Mouse (Mus musculus): ENCODE measurements at regions not wholly inside any gene's neighbourhood (a gene's known extent, or its start where the extent isn't known, plus 50 kb on each side); places are given as distances from the start of the nearest gene placed in this dataset.
A peak's percentile ranks its signal among the peaks of the same experiment; 100 is the strongest.

GRCm38 (mm10) chr14:25306961-25307654, 151.9 kb upstream of the Zmiz1 start:
- H3K9ac ChIP-seq (replicated peaks; ENCODE audit: low read length, poor library complexity, severe bottlenecking), result no peak overlapping the region
- no peaks in the 10 kb centered on the region for H3K36me3 ChIP-seq (ENCODE audit: insufficient read depth, low read length)
- no peak overlapping the region for H3K4me3 ChIP-seq (ENCODE audit: low read depth, low read length)
- H3K4me2 ChIP-seq (ENCODE audit: low read depth, low read length, poor library complexity, severe bottlenecking), result no peak overlapping the region
- H3K27me3 ChIP-seq (ENCODE audit: insufficient read depth, low read length), result no peaks in the 10 kb centered on the region
- 83% methylated on average over 3 of the region's 3 CpGs for WGBS
- H3K4me1 ChIP-seq (ENCODE audit: insufficient read depth, low read length), result 0 out of 2 replicates have a peak, but pooled peaks cover 14% of the 10 kb centered on the region
- DNase-seq (ENCODE audit: low spot score) (no peak), ATAC-seq (ENCODE audit: low FRiP score) (no peak)
- no peak overlapping the region for H3K27ac ChIP-seq (ENCODE audit: low read depth, low read length)
- TF ChIP-seq CTCF (IDR thresholded peaks at IDR 0.05), result no peak
- H3K9me3 ChIP-seq (ENCODE audit: low read length), result no peaks in the 10 kb centered on the region

GRCm38 (mm10) chr14:25308051-25308450, 150.9 kb upstream of the Zmiz1 start:
- 0 out of 2 replicates have a peak, but pooled peaks cover 17% of the 10 kb centered on the region for H3K4me1 ChIP-seq (ENCODE audit: insufficient read depth, low read length)
- H3K4me2 ChIP-seq (ENCODE audit: low read depth, low read length, poor library complexity, severe bottlenecking), result no peak overlapping the region
- whole genome bisulfite sequencing, result 77% methylated on average over 3 of the region's 3 CpGs
- no peak overlapping the region for H3K27ac ChIP-seq (ENCODE audit: low read depth, low read length)
- no peaks in the 10 kb centered on the region for H3K27me3 ChIP-seq (ENCODE audit: insufficient read depth, low read length)
- ATAC-seq (ENCODE audit: low FRiP score) (no peak), DNase-seq (ENCODE audit: low spot score) (no peak)
- no peaks in the 10 kb centered on the region for H3K36me3 ChIP-seq (ENCODE audit: insufficient read depth, low read length)
- no peak overlapping the region for H3K9ac ChIP-seq (replicated peaks; ENCODE audit: low read length, poor library complexity, severe bottlenecking)
- no peak for TF ChIP-seq CTCF (IDR thresholded peaks at IDR 0.05)
- H3K4me3 ChIP-seq (ENCODE audit: low read depth, low read length), result no peak overlapping the region
- H3K9me3 ChIP-seq (ENCODE audit: low read length), result no peaks in the 10 kb centered on the region

- no peak overlapping the region for H3K27ac ChIP-seq (ENCODE audit: low read depth, low read length)
- H3K36me3 ChIP-seq (ENCODE audit: insufficient read depth, low read length), result no peaks in the 10 kb centered on the region
- no peak overlapping the region for H3K9ac ChIP-seq (replicated peaks; ENCODE audit: low read length, poor library complexity, severe bottlenecking)
- H3K9me3 ChIP-seq (ENCODE audit: low read length), result no peaks in the 10 kb centered on the region
- DNase-seq (ENCODE audit: low spot score) (no peak), ATAC-seq (ENCODE audit: low FRiP score) (no peak)
- TF ChIP-seq CTCF (IDR thresholded peaks at IDR 0.05), result no peak
- no peaks in the 10 kb centered on the region for H3K27me3 ChIP-seq (ENCODE audit: insufficient read depth, low read length)
- H3K4me1 ChIP-seq (ENCODE audit: insufficient read depth, low read length), result 0 out of 2 replicates have a peak, but pooled peaks cover 5% of the 10 kb centered on the region
- 59% methylated on average over 4 of the region's 4 CpGs for WGBS
- no peak overlapping the region for H3K4me3 ChIP-seq (ENCODE audit: low read depth, low read length)
- H3K4me2 ChIP-seq (ENCODE audit: low read depth, low read length, poor library complexity, severe bottlenecking), result no peak overlapping the region
Measured at GRCm38 (mm10) chr14:25310671-25311151, 148.3 kb upstream of the Zmiz1 start.

GRCm38 (mm10) chr14:25311475-25311874, 147.5 kb upstream of the Zmiz1 start:
- Histone ChIP-seq H3K4me1 (ENCODE audit: insufficient read depth, low read length) (0 out of 2 replicates have a peak, but pooled peaks cover 5% of the 10 kb centered on the region), H3K36me3 (ENCODE audit: insufficient read depth, low read length) (no peaks in the 10 kb centered on the region), H3K27ac (ENCODE audit: low read depth, low read length) (no peak overlapping the region), H3K4me2 (ENCODE audit: low read depth, low read length, poor library complexity, severe bottlenecking) (no peak overlapping the region), H3K4me3 (ENCODE audit: low read depth, low read length) (no peak overlapping the region), H3K27me3 (ENCODE audit: insufficient read depth, low read length) (no peaks in the 10 kb centered on the region), H3K9me3 (ENCODE audit: low read length) (no peaks in the 10 kb centered on the region), H3K9ac (replicated peaks; ENCODE audit: low read length, poor library complexity, severe bottlenecking) (no peak overlapping the region)
- no peak for TF ChIP-seq CTCF (IDR thresholded peaks at IDR 0.05)
- DNase-seq (ENCODE audit: low spot score) (peak; percentile 59), ATAC-seq (ENCODE audit: low FRiP score) (no peak)
- WGBS, result 73% methylated on average over 3 of the region's 3 CpGs

- Histone ChIP-seq H3K4me2 (ENCODE audit: low read depth, low read length, poor library complexity, severe bottlenecking) (no peak overlapping the region), H3K36me3 (ENCODE audit: insufficient read depth, low read length) (no peaks in the 10 kb centered on the region), H3K9me3 (ENCODE audit: low read length) (no peaks in the 10 kb centered on the region), H3K27ac (ENCODE audit: low read depth, low read length) (no peak overlapping the region), H3K9ac (replicated peaks; ENCODE audit: low read length, poor library complexity, severe bottlenecking) (no peak overlapping the region), H3K27me3 (ENCODE audit: insufficient read depth, low read length) (no peaks in the 10 kb centered on the region), H3K4me1 (ENCODE audit: insufficient read depth, low read length) (0 out of 2 replicates have a peak, but pooled peaks cover 5% of the 10 kb centered on the region), H3K4me3 (ENCODE audit: low read depth, low read length) (no peak overlapping the region)
- ATAC-seq (ENCODE audit: low FRiP score) (no peak), DNase-seq (ENCODE audit: low spot score) (peak; percentile 40)
- TF ChIP-seq CTCF (IDR thresholded peaks at IDR 0.05), result peak; percentile 38
- WGBS, result 16% methylated on average over 7 of the region's 7 CpGs
Measured at GRCm38 (mm10) chr14:25312135-25312534, 146.8 kb upstream of the Zmiz1 start.

- no peak overlapping the region for H3K27ac ChIP-seq (ENCODE audit: low read depth, low read length)
- no peaks in the 10 kb centered on the region for H3K36me3 ChIP-seq (ENCODE audit: insufficient read depth, low read length)
- no peak overlapping the region for H3K9ac ChIP-seq (replicated peaks; ENCODE audit: low read length, poor library complexity, severe bottlenecking)
- WGBS, result 88% methylated on average over 6 of the region's 6 CpGs
- H3K4me1 ChIP-seq (ENCODE audit: insufficient read depth, low read length), result peaks cover 9% of the 10 kb centered on the region
- no peaks in the 10 kb centered on the region for H3K9me3 ChIP-seq (ENCODE audit: low read length)
- DNase-seq (ENCODE audit: low spot score) (no peak), ATAC-seq (ENCODE audit: low FRiP score) (no peak)
- TF ChIP-seq CTCF (IDR thresholded peaks at IDR 0.05), result no peak
- H3K4me2 ChIP-seq (ENCODE audit: low read depth, low read length, poor library complexity, severe bottlenecking), result no peak overlapping the region
- no peaks in the 10 kb centered on the region for H3K27me3 ChIP-seq (ENCODE audit: insufficient read depth, low read length)
- no peak overlapping the region for H3K4me3 ChIP-seq (ENCODE audit: low read depth, low read length)
Measured at GRCm38 (mm10) chr14:25312814-25313426, 146.1 kb upstream of the Zmiz1 start.

All from midbrain, postnatal 0 days (tissue).